Mouse (Mus musculus) G1E (cell line): ENCODE results near the gene Tmcc1.

Experiments used
- CTCF ChIP-seq: IDR thresholded peaks from 2 replicates; pipeline ENCODE4 v1.5.1; 2012; ENCODE audit warnings: low read depth, low read length, inconsistent platforms, mixed read lengths
- GATA1 ChIP-seq: IDR thresholded peaks from 2 replicates; pipeline ENCODE4 v1.6.1; 2012; ENCODE audit warnings: borderline replicate concordance, low read length, inconsistent platforms, mixed read lengths
- GATA2 ChIP-seq: IDR thresholded peaks from 2 replicates; pipeline ENCODE4 v1.6.1; 2012; ENCODE audit warnings: low read depth, low read length, inconsistent platforms, borderline replicate concordance
- POLR2AphosphoS5 ChIP-seq: IDR thresholded peaks from 2 replicates; pipeline ENCODE4 v1.6.1; 2012; ENCODE audit warnings: low read depth, low read length, inconsistent platforms; ENCODE audit not compliant: insufficient replicate concordance
- TAL1 ChIP-seq: conservative IDR thresholded peaks from 2 replicates; pipeline ENCODE4 v1.6.1; 2012; ENCODE audit warnings: low read depth, low read length, inconsistent platforms, mixed read lengths

DNA sequence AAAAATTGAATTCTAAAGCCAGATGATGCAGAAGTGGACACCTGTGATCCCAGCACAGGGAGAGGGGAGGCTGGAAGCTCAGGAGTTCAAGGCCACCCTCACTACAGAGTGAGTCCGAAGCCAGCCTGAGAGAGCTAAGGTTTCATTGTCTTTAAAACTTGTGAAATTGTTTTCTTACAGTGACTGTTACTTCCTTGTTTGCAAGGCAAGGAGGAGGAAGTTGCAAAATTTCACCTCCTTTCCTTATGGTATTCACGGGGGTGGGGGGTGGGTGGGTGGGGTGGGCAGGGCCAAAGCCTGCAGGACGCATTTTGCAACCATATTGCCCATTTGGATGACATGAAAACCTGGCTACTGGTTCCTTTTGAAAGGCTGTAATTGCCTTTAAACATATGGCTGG lies 179.6 kb downstream of the Tmcc1 start:
- TF ChIP-seq POLR2AphosphoS5, result no peak
- no peak for TF ChIP-seq GATA1
- no peak for TF ChIP-seq CTCF
- TF ChIP-seq GATA2, result no peak
- TF ChIP-seq TAL1, result no peak
